Mouse (Mus musculus) natural killer cell, adult 2 months (primary cell): Measurements from ENCODE around the gene Dnaaf5.

Source experiments
- DNase-seq, 2 experiments: peaks; one replicate each; pipeline ENCODE4 v3.0.0; 2022; ENCODE audit warnings: low spot score in 2 of 2

Gene Dnaaf5

DNA sequence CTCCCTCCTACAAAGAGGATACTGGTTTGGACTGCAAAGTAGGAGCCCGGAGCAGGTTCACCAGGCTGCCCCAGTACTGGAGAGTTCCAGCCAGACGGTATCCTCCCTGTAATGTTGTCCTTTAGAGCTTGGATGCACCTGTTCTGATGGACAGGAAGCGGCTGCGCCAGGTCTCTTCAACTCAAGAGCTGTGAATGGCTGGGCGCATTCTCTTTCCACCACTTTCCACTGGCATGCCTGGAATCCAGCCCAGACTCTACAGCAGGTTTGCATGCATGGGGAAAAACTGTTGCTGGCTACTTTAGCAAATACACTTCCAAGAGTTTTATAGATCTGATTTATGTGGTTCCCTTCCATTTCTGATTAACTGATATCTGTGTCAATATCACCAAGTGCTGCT is 8.7 kb upstream of the Dnaaf5 start:
- DNase-seq: no peak

DNA sequence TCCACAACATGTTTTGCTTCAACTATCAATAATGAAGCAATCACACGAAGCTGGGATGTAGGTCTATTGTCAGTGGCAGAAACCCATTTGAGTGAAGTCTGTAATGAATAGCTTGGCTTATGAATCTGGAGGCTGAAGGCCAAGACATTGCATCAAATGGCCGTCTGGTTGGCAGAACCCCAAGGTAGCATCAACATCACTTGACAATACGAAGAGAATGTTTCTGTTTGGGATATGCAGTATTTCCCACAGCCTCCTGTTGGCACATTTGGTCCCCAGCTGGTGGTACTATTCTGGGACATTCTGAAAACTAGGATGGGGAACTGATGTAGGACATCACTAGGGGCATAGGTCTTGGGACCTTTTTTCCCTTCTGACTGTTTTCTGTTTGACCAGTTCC is 6.1 kb upstream of the Dnaaf5 start:
- no peak for DNase-seq

DNA sequence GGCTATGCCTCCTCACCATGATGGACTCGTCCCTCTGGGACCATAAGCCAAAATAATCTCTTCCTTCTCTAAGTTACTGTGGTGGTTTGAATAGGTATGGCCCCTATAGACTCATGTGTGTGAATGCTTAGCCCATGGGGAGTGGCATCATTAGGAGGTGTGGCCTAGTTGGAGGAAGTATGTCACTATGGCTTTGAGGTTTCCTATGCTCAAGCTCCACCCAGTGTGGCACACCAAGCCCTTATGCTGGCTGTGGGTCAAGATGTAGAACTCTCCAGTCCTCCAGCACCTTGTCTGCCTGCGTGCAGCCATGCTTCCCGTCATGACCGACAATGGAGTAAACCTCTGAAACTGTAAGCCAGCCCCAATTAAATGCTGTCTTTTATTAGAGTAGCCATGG is 4.3 kb upstream of the Dnaaf5 start:
- no peak for DNase-seq

DNA sequence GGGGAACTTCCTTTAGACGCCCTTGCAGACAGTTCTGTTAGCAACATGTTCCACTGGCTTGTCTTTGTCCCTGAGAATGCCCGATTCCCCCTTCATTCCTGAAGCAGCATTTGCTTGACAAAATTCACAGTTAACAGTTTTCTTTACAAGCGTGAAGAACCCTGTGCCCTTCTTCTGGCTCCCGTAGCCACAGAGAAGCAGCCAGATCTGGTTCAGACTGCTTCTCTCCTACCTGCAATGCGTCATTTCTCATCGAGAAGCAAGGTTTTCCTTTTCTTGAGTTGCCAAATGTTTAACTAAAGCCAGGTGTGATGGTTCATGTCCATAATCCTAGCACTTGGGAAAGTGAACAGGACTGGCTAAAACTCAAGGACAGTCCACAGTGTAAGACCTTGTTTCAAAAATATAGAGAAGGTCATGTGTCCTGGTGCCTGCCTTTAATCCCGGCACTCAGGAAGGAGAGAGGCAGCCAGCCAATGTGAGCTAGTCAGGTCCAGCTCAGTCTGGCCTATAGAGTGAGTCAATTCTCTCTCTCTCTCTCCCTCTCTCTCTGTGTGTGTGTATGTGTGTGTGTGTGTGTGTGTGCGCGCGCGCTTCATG is 3.4 kb upstream of the Dnaaf5 start:
- DNase-seq: no peak

DNA sequence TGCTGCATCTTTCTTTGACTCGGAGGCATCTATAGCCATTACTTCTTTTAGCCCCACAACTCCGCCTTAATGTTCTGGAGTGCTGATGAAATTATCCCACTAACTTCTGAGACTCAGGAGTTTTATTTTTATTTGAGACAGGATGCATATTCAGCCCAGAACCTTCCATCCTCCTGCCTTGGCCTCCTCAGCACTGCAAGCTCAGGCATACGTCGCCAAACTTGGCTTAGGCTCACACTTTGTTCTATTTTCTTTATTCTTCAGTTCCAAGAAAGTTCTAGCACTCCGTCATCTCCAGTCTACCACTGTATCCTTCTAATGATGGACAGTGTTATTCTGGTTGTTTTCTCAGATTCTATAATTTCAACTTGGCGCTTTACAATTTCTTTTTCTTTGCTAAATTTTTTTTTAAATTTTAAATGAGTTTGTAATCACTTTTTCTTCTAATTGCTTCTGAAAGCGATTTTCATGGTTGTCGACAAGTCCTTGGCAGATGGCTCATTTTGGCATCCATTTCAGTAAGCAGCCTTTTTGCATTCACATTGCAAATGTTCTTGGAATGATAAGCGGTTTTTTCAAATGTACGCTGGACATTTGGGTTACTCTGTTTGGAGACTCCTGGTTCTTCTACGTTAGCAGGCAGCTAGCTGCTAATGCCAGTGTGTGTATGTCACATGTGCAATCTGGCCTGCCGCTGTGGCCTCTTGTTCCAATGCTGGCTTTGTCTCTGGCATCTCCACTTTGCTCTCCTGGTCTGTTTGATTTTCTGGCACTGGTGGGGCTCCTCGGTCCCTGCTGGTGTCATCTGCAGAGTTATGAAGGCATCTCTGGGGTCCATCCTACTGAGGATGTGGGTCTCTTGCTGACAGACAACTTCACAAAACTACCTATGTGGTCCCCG is 2.6 kb upstream of the Dnaaf5 start:
- DNase-seq: no peak

DNA sequence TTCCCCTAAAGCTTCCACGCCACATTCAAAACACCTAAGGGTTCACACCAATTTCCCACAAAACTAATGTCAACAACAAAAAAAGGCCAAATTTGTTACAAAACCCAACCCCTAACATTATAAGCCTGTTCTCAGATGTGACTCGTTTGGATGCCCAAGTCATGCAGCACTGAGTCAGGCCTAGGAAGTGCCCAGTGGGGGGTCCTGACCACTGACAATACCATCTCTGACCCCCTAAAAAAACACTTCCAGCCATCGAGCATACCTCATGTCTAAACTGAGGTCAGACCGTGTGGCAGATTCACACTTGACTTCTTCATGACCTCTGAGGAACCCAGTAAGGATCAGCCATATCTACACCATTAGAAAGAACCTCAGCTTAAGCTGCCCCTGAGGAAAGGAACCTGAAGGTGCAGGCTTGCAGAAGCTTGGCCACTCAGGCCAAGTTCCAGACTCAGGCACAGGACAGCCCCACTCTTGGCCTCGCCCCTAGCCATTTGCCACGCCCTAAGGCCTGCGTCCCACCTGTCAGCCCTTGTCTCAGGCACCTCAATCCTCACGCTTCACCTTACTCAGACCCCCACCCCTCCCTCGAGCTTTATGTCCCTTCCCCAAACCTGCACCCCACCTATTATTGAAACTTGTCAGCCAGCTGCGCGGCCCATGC is 884 bp upstream of the Dnaaf5 start:
- DNase-seq: no peak

GRCm38 (mm10) chr5:139150603-139151031 is 594 bp downstream of the Dnaaf5 start:
- DNase-seq: peak in 1 of 2 experiments; percentile 25

- peak; percentile 47 to 70 for DNase-seq
Observed at GRCm38 (mm10) chr5:139160899-139161298, 10.9 kb downstream of the Dnaaf5 start.

- DNase-seq: no peak
Observed at GRCm38 (mm10) chr5:139161632-139162031, 11.6 kb downstream of the Dnaaf5 start.

GRCm38 (mm10) chr5:139166781-139167361 is 16.8 kb downstream of the Dnaaf5 start:
- peak; percentile 68 to 75 for DNase-seq

DNA sequence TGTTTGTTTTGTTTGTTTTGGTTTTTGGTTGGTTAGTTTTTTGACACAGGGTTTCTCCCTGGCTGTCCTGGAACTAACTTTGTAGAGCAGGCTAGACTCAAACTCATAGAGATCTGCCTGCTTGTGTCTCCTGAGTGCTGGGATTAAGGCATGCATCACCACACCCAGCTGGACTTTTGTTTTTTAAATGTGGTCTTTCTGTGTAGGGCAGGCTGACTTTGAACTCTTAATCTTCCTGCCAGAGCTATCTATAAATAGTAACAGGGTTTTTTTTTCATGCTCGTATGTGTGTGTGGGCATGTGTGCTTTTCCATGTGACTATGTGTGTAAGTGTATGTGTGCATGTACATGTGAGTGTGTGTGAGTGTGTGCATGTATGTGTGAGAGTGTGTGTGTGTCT is 17.5 kb downstream of the Dnaaf5 start:
- DNase-seq: no peak

GRCm38 (mm10) chr5:139171929-139172328 is 21.9 kb downstream of the Dnaaf5 start:
- no peak for DNase-seq

DNA sequence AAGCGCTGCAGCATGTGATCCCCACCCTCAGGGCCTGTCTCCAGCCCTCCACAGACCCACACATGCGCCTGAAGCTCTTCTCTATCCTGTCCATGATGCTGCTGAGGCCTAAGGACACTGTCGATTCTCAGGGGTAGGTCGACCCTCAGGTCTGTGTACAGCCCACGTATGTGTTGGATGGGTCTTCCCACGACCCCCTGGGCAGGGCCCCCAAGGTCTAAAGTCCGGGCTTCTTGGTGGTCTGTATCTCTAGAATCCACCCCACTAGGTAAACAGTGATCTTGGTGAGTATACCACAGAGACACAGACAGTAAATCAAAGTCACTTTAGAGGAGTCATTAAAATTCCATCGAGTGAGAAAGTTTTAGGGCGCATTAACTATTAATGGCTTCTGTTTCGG is 24.1 kb downstream of the Dnaaf5 start:
- no peak for DNase-seq

GRCm38 (mm10) chr5:139174556-139175547 is 24.8 kb downstream of the Dnaaf5 start:
- DNase-seq: no peak

- peak; percentile 63 to 76 for DNase-seq
Observed at GRCm38 (mm10) chr5:139178895-139179631, 29.0 kb downstream of the Dnaaf5 start.

GRCm38 (mm10) chr5:139183131-139183530 is 33.1 kb downstream of the Dnaaf5 start:
- no peak for DNase-seq

- DNase-seq: no peak
Observed at GRCm38 (mm10) chr5:139183601-139184000, 33.6 kb downstream of the Dnaaf5 start.

DNA sequence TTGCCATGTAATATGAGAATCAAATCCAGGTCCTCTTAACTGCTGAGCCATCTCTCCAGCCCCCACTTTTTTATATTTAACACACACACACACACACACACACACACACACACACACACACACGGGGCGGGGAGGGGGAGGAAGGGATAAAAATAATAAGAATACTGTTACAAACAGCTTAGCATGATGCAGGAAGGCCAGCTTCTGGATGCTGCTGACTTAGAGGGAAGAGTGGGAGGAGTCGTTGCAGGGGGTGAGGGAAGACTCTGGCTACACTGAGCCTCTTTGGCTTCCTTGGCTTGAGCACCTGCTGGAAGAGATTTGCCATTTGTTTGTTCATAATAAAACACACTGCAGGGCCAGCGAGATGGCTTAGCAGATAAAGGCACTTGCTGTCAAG is 34.9 kb downstream of the Dnaaf5 start:
- no peak for DNase-seq

DNA sequence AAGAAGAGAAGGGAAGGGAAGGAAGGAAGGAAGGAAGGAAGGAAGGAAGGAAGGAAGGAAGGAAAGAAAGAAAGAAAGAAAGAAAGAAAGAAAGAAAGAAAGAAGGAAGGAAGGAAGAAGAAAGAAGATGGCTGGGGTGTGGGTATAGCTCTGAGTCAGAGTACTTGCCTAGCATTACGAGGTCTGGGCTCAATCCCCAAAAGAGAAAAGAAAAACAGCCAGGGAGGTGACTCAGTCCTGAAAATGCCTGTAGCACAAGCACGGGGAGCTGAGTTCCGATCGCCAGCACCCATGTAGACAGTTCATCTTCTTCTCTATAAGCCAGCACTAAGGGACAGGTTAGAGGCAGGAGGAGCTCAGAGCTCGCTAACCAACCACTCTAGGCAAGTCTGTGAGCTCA is 39.7 kb downstream of the Dnaaf5 start:
- no peak for DNase-seq

DNA sequence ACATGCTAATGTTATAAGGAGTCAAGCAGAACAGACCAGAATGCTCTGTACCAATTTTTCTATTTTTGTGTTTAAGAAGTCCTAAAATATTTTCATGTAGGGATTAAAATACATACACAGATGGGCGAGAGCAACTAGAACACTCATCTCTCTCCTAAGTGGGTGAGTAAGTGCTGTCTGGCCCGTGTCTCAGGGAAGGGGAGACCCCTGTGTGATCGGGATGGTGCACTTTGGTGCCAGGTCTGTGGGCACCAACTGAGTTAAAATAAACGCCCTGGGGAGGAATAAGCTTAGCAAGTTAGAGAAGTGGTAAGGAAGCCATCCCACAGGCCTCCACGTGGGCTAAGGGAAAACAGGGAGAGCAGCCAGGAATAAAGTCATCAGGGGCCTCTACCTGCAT is 40.9 kb downstream of the Dnaaf5 start:
- DNase-seq: no peak
